Mouse (Mus musculus): ENCODE measurements around the gene Dnmt3a. TPM values are rescaled to one million over a fixed set of nuclear protein-coding genes. Genes with fewer than 3 reads are reported as not detected.
"Not testable (repeated sequence)": the region's sequence is repeated elsewhere in the genome, so short reads cannot be mapped to it uniquely, and the experiment has no call there.

The Dnmt3a gene
- total and polyA plus RNA-seq, 3 experiments, result 13.6 to 56.0 (median 50.9) TPM

GRCm38 (mm10) chr12:3919423-3919822 lies 113.6 kb downstream of the Dnmt3a start:
- Histone ChIP-seq H3K36me3 (ENCODE audit: control insufficient read depth, insufficient read depth, low read length) (no peaks in the 10 kb centered on the region), H3K79me2 (replicated peaks; ENCODE audit: control insufficient read depth, insufficient read depth, low read length) (no peaks in the 10 kb centered on the region), H3K27ac (no peak overlapping the region), H3K27me3 (ENCODE audit: control insufficient read depth, insufficient read depth, low read length) (no peaks in the 10 kb centered on the region), H3K4me3 (no peak overlapping the region), H3K9ac (ENCODE audit: low read depth, low read length) (no peak overlapping the region), H3K4me1 (ENCODE audit: control insufficient read depth, insufficient read depth, low read length) (no peaks in the 10 kb centered on the region)
- intact Hi-C loops (cut with DNase I), result no loop called here
- TF ChIP-seq EP300 (IDR thresholded peaks at IDR 0.05; ENCODE audit: insufficient read depth, low read depth, low read length) (no peak), POLR2A (IDR thresholded peaks at IDR 0.05; ENCODE audit: insufficient read depth, low read depth, low read length) (no peak), CTCF (IDR thresholded peaks at IDR 0.05) (no peak)
- WGBS, result 89% methylated on average over 3 of the region's 3 CpGs
- no peak for DNase-seq

- intact Hi-C loops (cut with DNase I), result loop anchor here (2.0 to 5.0 kb wide), 3 partner anchors 59 to 281 kb away; no protein-coding TSS in a partner anchor
- peak; percentile 58 to 79 for DNase-seq
- H3K36me3 ChIP-seq (ENCODE audit: control insufficient read depth, insufficient read depth, low read length), result no peaks in the 10 kb centered on the region
- WGBS, result 0% methylated on average over 1 of the region's 1 CpGs
- H3K27ac ChIP-seq, result no peak overlapping the region
- no peak for TF ChIP-seq POLR2A (IDR thresholded peaks at IDR 0.05; ENCODE audit: insufficient read depth, low read depth, low read length)
- peak; percentile 93 for TF ChIP-seq CTCF (IDR thresholded peaks at IDR 0.05)
- 0 out of 2 replicates have a peak, but pooled peaks have one; percentile 66 for TF ChIP-seq EP300 (IDR thresholded peaks at IDR 0.05; ENCODE audit: insufficient read depth, low read depth, low read length)
- no peaks in the 10 kb centered on the region for H3K79me2 ChIP-seq (replicated peaks; ENCODE audit: control insufficient read depth, insufficient read depth, low read length)
- H3K4me3 ChIP-seq, result no peak overlapping the region
- H3K9ac ChIP-seq (ENCODE audit: low read depth, low read length), result no peak overlapping the region
- no peaks in the 10 kb centered on the region for H3K27me3 ChIP-seq (ENCODE audit: control insufficient read depth, insufficient read depth, low read length)
- H3K4me1 ChIP-seq (ENCODE audit: control insufficient read depth, insufficient read depth, low read length), result no peaks in the 10 kb centered on the region
Measured at GRCm38 (mm10) chr12:3926127-3926526, 120.3 kb downstream of the Dnmt3a start.

- Histone ChIP-seq H3K9ac (ENCODE audit: low read depth, low read length) (no peak overlapping the region), H3K27ac (no peak overlapping the region), H3K4me1 (ENCODE audit: control insufficient read depth, insufficient read depth, low read length) (no peaks in the 10 kb centered on the region), H3K27me3 (ENCODE audit: control insufficient read depth, insufficient read depth, low read length) (no peaks in the 10 kb centered on the region), H3K4me3 (no peak overlapping the region), H3K36me3 (ENCODE audit: control insufficient read depth, insufficient read depth, low read length) (no peaks in the 10 kb centered on the region), H3K79me2 (replicated peaks; ENCODE audit: control insufficient read depth, insufficient read depth, low read length) (no peaks in the 10 kb centered on the region)
- intact Hi-C loops (cut with DNase I), result loop anchor here (5.0 kb wide), 2 partner anchors 267 to 278 kb away; no protein-coding TSS in a partner anchor
- DNase-seq, result no peak
- 49% methylated on average over 3 of the region's 3 CpGs for WGBS
- TF ChIP-seq EP300 (IDR thresholded peaks at IDR 0.05; ENCODE audit: insufficient read depth, low read depth, low read length), result 0 out of 2 replicates have a peak, but pooled peaks have one; percentile 41
- TF ChIP-seq POLR2A (IDR thresholded peaks at IDR 0.05; ENCODE audit: insufficient read depth, low read depth, low read length), result no peak
- TF ChIP-seq CTCF (IDR thresholded peaks at IDR 0.05), result peak; percentile 68
Measured at GRCm38 (mm10) chr12:3928841-3929240, 123.0 kb downstream of the Dnmt3a start.

- H3K27me3 ChIP-seq (ENCODE audit: control insufficient read depth, insufficient read depth, low read length); H3K27ac ChIP-seq; H3K4me1 ChIP-seq (ENCODE audit: control insufficient read depth, insufficient read depth, low read length); H3K36me3 ChIP-seq (ENCODE audit: control insufficient read depth, insufficient read depth, low read length); H3K79me2 ChIP-seq (replicated peaks; ENCODE audit: control insufficient read depth, insufficient read depth, low read length); intact Hi-C loops (cut with DNase I); DNase-seq; H3K9ac ChIP-seq (ENCODE audit: low read depth, low read length); H3K4me3 ChIP-seq: not testable (repeated sequence)
- WGBS, result 86% methylated on average over 37 of the region's 47 CpGs
Measured at GRCm38 (mm10) chr12:3930090-3930865, 124.5 kb downstream of the Dnmt3a start.

- intact Hi-C loops (cut with DNase I), result no loop called here
- WGBS, result 53% methylated on average over 11 of the region's 11 CpGs
- DNase-seq, result no peak
- TF ChIP-seq CTCF (IDR thresholded peaks at IDR 0.05) (no peak), POLR2A (IDR thresholded peaks at IDR 0.05; ENCODE audit: insufficient read depth, low read depth, low read length) (no peak), EP300 (IDR thresholded peaks at IDR 0.05; ENCODE audit: insufficient read depth, low read depth, low read length) (no peak)
- Histone ChIP-seq H3K4me1 (ENCODE audit: control insufficient read depth, insufficient read depth, low read length) (no peaks in the 10 kb centered on the region), H3K36me3 (ENCODE audit: control insufficient read depth, insufficient read depth, low read length) (no peaks in the 10 kb centered on the region), H3K27ac (no peak overlapping the region), H3K4me3 (no peak overlapping the region), H3K9ac (ENCODE audit: low read depth, low read length) (no peak overlapping the region), H3K27me3 (ENCODE audit: control insufficient read depth, insufficient read depth, low read length) (no peaks in the 10 kb centered on the region), H3K79me2 (replicated peaks; ENCODE audit: control insufficient read depth, insufficient read depth, low read length) (no peaks in the 10 kb centered on the region)
Measured at GRCm38 (mm10) chr12:3942026-3942425, 136.2 kb downstream of the Dnmt3a start.

- no peaks in the 10 kb centered on the region for H3K36me3 ChIP-seq (ENCODE audit: control insufficient read depth, insufficient read depth, low read length)
- no peak overlapping the region for H3K9ac ChIP-seq (ENCODE audit: low read depth, low read length)
- H3K27ac ChIP-seq, result no peak overlapping the region
- H3K79me2 ChIP-seq (replicated peaks; ENCODE audit: control insufficient read depth, insufficient read depth, low read length), result no peaks in the 10 kb centered on the region
- no peaks in the 10 kb centered on the region for H3K4me1 ChIP-seq (ENCODE audit: control insufficient read depth, insufficient read depth, low read length)
- 72% methylated on average over 4 of the region's 4 CpGs for WGBS
- no peak for DNase-seq
- intact Hi-C loops (cut with DNase I), result no loop called here
- H3K4me3 ChIP-seq, result no peak overlapping the region
- no peak for TF ChIP-seq EP300 (IDR thresholded peaks at IDR 0.05; ENCODE audit: insufficient read depth, low read depth, low read length)
- no peak for TF ChIP-seq POLR2A (IDR thresholded peaks at IDR 0.05; ENCODE audit: insufficient read depth, low read depth, low read length)
- TF ChIP-seq CTCF (IDR thresholded peaks at IDR 0.05), result no peak
- H3K27me3 ChIP-seq (ENCODE audit: control insufficient read depth, insufficient read depth, low read length), result no peaks in the 10 kb centered on the region
Measured at GRCm38 (mm10) chr12:3944454-3945073, 138.8 kb downstream of the Dnmt3a start.
